Mouse (Mus musculus) spleen, postnatal 14 days (tissue): ENCODE data around the gene Sgms1.
"Not testable (repeated sequence)": the region's sequence is repeated elsewhere in the genome, so short reads cannot be mapped to it uniquely, and the experiment has no call there.

Experiments
- DNase-seq, 2 experiments: peaks; one replicate each; pipeline ENCODE4 v3.0.0; 2021 to 2022; ENCODE audit warnings: low spot score in 2 of 2

Sgms1 gene

GRCm38 (mm10) chr19:32092358-32092757 is 297.2 kb downstream of the Sgms1 start:
- no peak for DNase-seq

GRCm38 (mm10) chr19:32090804-32091203 is 298.7 kb downstream of the Sgms1 start:
- no peak for DNase-seq

- no peak for DNase-seq
These were observed 300.9 kb downstream of the Sgms1 start for GRCm38 (mm10) chr19:32088570-32088969.

- no peak for DNase-seq
These were observed 301.6 kb downstream of the Sgms1 start for GRCm38 (mm10) chr19:32087736-32088470.

GRCm38 (mm10) chr19:32084813-32085212 is 304.7 kb downstream of the Sgms1 start:
- not testable (repeated sequence) for DNase-seq
